Mouse (Mus musculus) embryo, embryonic 10 days (tissue): ENCODE data around the gene Cxcl17.
"Not testable (repeated sequence)": the region's sequence is repeated elsewhere in the genome, so short reads cannot be mapped to it uniquely, and the experiment has no call there.

Experiments used
- DNase-seq: peaks from one replicate; pipeline ENCODE4 v3.0.0-alpha.2; 2015; ENCODE audit warnings: low spot score

Gene Cxcl17

GRCm38 (mm10) chr7:25426380-25426779 lies 13.7 kb upstream of the Cxcl17 start:
- DNase-seq: not testable (repeated sequence)

- DNase-seq: peak; percentile 95
Observed at GRCm38 (mm10) chr7:25424429-25424828, 11.7 kb upstream of the Cxcl17 start.

GRCm38 (mm10) chr7:25422286-25422841 lies 9.7 kb upstream of the Cxcl17 start:
- DNase-seq: no peak

GRCm38 (mm10) chr7:25419943-25420342 lies 7.3 kb upstream of the Cxcl17 start:
- no peak for DNase-seq

DNA sequence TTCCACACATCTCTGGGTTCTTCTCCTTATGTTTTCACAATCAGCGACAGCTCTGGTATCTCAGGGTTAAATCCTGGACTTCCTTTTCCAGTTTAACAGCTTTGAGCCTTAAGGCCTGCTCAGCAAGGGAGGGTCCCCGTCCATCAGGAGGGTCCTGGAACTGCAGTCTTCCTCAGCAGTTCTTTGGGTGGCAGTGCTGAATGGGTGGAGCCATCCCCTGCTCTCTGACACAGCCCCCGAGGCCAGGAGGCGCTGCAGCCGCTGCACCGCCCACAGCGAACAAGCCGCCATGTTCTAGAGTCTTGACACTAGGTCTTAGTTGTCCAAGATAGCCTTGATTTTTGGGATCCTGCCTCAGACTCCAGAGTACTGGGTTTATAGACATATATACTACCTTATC lies 6.8 kb upstream of the Cxcl17 start:
- no peak for DNase-seq

DNA sequence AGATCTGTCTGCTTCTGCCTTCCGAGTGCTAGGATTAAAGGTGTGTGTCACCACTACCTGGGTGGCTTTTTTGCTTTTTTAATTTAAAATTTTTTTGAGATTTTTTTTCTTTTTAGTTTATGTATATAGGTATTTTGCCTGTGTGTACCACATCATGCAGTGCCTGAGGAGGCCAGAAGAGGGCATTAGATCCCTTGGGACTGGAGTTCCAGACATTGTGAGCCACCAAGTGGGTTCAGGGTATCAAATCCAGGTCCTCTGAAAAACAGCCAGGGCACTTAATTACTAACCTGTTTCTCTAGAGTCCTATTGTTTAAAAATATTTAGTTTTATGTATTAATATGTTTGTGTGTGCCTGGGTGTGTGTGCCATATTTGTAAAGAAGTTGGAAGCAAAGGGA lies 4.9 kb upstream of the Cxcl17 start:
- peak; percentile 53 for DNase-seq

DNA sequence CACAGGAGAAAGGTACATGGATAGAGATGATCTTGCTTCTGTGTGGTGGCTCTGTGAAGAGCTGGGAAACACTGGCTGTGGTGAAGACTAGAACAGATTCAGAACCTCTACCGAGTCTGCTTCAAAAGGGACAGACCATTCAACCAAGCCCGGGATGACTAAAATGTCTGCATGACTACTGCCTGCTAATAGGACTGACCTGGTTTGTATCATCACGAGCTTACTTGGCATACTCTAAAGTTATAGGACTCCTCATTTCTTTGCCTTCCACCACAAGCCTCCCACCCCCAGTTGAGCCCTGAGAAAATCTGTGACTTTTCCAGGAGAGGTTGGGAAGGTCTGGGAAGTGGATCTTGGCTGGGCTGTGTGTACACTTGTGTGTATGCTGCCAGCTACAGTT lies 825 bp downstream of the Cxcl17 start:
- no peak for DNase-seq

- DNase-seq: no peak
Observed at GRCm38 (mm10) chr7:25410969-25411615, 1.6 kb downstream of the Cxcl17 start.

GRCm38 (mm10) chr7:25409114-25409760 lies 3.4 kb downstream of the Cxcl17 start:
- DNase-seq: peak; percentile 62

DNA sequence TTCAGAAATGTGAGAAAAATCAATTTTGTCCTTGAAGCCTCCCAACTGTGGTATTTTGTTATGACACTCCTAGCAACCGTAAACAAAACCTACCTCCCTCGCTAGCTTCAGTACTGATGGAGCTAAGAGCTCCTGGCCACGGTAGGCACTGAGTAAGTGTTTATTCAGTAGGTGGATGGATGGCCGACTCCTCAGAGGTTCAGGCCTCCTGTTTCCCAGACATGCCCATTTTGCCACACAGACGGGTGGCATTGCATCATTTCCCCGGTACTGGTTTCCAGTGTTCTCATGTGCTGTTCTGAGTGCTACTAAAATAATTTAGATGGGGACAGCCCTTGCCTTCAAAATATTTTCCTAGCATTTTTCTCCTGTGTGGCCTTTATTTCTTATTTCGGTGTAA lies 6.2 kb downstream of the Cxcl17 start:
- DNase-seq: no peak

GRCm38 (mm10) chr7:25402671-25403101 lies 10.0 kb downstream of the Cxcl17 start:
- peak; percentile 77 for DNase-seq

GRCm38 (mm10) chr7:25401986-25402385 lies 10.7 kb downstream of the Cxcl17 start:
- peak; percentile 39 for DNase-seq

DNA sequence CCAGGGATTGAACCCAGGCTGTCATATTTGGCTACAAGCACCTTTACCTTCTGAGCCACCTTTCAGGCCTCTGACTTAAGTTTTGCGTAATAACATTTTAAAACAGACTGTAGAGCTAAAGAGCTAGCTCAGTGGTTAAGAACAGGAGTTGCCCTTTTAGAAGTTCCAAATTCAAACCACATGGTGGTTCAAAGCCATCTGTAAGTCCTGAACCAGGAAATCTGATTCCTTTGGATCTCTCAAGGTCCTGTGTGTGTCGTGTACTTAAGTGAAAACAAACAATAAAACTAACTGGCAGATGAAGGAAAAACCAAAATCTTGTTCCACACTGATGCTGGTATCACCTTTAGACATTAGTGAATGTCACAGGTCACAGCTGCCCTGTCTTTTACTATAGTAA lies 11.1 kb downstream of the Cxcl17 start:
- DNase-seq: peak; percentile 50

DNA sequence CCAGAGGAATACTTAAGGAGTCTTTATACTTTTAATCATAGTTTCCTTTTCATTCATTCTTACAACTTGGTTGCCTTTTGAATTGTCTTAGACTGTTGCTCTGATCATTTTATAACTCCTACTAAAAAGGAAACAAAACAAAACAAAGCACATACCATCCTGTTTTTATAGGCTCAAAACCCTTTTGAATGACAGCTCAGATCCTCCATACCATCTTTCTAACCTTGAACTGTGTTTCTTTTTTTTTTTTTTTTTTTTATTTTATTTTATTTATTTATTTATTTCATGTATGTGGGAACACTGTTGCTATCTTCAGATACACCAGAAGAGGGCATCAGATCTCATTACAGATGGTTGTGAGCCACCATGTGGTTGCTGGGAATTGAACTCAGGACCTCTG lies 13.7 kb downstream of the Cxcl17 start:
- not testable (repeated sequence) for DNase-seq

DNA sequence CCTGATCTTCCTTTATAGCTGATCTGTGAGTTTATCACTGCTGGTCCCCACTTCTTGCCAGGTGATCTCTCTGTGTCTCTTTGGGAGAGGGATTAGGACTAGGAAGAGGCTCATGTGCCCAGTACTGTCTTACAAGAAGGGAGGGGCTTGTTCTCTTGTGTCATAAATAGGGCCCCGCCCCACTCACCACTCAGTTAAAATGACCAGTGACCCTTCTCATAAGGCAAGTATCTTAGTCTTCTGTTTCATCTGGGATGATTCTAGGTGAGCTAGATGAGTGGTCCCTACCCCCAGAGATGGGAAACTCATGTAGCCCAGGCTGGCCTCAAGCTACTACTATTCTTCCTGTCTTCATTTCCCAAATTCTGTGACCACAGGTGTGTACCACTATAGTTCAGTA lies 14.1 kb downstream of the Cxcl17 start, which contains the start of gene Lipe:
TSS of gene Lipe (minus strand) at position 101 of the 400 bp plus-strand sequence.
- no peak for DNase-seq

- DNase-seq: no peak
Observed at GRCm38 (mm10) chr7:25396621-25397020, 16.1 kb downstream of the Cxcl17 start.

DNA sequence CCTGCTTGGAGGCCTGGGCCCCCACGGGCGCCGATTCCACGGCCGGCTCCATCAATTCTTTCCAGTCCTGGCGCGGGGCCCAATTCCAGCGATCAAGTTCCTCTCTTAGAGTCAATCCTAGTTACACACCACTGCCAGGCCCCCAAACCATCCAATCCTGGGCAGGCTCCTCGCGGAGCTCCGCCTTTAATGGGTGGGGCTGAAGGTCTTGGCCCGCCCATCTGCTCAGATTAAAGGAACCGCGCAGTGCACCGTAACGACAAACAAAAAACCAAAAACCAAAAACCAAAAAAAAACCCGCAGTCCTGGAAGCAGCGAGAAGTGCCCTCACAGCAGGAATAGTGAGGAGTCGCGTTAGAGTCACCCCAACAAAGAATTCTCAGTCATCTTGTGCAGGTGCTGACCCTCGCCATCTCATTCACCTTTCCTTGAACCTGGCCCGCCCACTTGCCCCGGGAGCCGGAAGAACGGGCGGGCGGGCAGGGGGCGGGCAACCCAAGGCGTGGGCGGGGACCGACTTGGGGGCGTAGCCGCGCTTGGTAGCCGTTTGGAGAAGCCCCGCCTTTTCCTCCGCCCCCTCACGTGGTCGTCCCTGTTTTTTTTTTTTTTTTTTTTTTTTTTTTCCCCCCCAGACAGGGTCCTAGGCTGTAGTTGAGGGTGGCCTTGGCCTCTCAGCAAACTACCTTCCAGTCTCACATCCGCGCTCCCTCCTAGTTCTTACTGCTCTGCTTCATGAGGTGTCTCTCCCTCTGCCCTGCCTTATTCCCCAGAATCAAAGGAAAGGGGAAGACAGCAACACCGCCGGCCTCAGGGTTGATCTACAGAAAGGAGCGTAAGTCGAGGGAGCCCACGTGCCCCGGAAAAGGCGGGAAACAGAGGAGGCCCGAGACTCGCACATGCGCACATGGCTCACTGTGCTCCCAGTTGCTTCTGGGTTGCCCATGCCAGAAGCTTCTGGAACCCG lies 16.8 kb downstream of the Cxcl17 start:
- peak; percentile 94 for DNase-seq

DNA sequence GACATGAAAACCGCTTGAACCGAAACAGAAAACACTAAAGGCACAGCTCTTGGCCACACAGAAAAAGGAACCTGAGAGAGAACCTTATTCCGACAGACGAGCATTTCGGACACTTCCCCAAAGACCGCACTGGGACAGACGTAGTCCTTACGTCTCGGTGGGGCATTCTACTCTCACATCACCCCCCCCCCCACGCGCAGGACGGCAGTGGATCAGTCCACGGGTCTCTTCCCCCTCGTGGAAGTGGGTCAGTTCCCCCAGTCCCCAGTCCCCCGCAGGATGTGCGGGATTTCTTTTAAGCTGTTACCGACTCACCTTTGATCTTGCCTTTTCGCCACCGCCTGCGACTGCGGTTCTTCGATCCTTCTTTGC lies 17.5 kb downstream of the Cxcl17 start:
- DNase-seq: no peak

DNA sequence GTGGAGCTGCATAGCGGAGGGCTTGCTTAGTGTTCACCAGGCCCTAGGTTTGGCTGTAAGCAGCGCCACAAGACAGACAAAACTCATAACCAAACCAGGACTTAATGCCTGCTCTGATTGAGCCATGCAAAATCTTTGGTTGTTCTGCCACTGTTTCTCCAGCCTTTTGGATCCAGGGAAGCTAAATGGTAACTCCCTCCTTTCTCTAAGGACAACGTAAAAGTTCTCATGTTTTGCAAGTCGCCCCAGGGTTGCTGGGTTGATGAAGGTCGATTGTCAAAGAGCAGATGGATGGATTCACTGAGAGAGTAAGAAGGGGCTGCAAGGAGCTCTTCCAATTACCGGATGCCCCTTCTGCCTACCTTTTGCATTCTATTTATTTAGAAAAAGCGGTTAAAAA lies 17.9 kb downstream of the Cxcl17 start:
- no peak for DNase-seq

GRCm38 (mm10) chr7:25393451-25394210 lies 19.1 kb downstream of the Cxcl17 start:
- DNase-seq: no peak

DNA sequence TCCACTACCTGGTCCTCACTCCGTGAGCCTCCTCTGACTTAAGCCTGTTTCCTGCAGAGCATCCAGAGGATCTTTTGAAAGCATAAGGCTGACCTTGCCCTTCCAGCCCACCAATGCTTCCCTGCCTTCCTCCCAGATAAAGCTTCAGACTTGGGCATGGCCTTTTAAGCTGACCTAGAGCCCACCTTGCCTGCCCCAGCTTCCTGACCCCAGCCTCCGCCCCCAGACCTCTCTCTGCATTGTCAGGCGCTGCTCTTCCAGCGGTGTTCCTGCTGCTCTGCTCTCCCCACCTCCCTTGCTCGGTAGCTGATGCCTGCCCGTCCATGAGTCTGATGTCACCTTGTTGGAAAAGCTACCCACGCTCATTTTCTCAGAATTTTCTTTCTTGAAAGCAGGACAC lies 19.8 kb downstream of the Cxcl17 start:
- DNase-seq: no peak
